Mouse (Mus musculus) kidney, adult 2 months (tissue): Measurements from ENCODE around the gene H2-M10.6.

Source experiments
- CTCF ChIP-seq: fragments of 200-500 bp; conservative IDR thresholded peaks from 2 replicates; pipeline ENCODE4 v1.5.1; 2011; ENCODE audit warnings: low read depth, mild to moderate bottlenecking, control low read depth, low read length, moderate library complexity, mixed read lengths; ENCODE audit not compliant: insufficient read depth, insufficient read length
- POLR2A ChIP-seq: fragments of 200-500 bp; IDR thresholded peaks from one replicate; pipeline ENCODE4 v1.6.1; 2011; ENCODE audit warnings: low read depth, low read length, control low read depth

DNA sequence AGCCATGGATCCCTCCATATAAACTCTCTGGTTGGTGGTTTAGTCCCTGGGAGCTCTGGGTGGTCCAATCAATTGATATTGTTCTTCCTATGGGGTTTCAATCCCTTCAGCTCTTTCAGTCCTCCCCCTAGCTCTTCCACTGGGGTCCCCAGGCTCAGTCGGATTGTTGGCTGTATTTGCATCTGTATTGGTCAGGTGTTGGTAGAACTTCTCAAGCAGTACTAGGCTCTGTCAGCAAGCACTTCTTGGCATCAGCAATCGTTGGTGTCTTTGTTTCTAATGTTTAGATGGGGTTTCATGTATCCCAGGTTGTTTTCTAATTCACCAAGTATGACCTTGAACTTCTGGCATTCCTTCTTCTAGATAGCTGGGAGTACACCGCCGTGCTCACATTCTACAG lies 20.7 kb downstream of the H2-M10.6 start:
- no peak for TF ChIP-seq CTCF
- no peak for TF ChIP-seq POLR2A
